Mouse (Mus musculus) lung, postnatal 0 days (tissue): ENCODE measurements around the gene Slc38a6.

Experiments
- CTCF ChIP-seq: IDR thresholded peaks from 2 replicates; pipeline ENCODE4 v1.5.1; 2016; ENCODE audit warnings: antibody characterized with exemption, mild to moderate bottlenecking
- EP300 ChIP-seq: IDR thresholded peaks from 2 replicates; pipeline ENCODE4 v1.6.1; 2016; ENCODE audit warnings: antibody characterized with exemption, mild to moderate bottlenecking, control low read depth

DNA sequence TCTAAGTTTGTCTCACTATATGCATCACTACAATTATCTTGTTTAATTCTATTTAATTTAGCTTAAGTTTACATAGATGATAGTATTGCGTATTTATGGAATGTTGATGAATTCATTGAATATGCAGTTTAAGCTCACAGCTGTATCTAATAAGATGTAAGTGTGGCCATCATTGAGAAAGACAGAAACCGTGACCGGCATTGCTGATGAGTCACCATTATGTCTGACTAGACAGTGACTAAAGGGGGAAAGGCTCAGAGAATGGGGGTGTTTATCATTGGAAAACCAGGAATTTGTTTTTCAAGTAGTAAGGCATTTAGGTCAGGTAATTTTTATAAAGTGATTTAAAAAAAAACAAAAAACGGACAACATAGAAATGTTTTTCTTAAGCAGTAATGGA, 21.2 kb downstream of the Slc38a6 start:
- TF ChIP-seq CTCF: no peak
- TF ChIP-seq EP300: no peak
